Mouse (Mus musculus) heart, embryonic 14.5 days (tissue): ENCODE measurements around the gene Fyn. TPM values are rescaled to one million over a fixed set of nuclear protein-coding genes. Genes with fewer than 3 reads are reported as not detected.

Source experiments
- ATAC-seq: fragments of 200-750 bp; cut with Nextera tagmentation; 2 replicates; pipeline ENCODE4 v1.8.0; 2017; ENCODE audit warnings: low read depth, moderate TSS enrichment; ENCODE audit not compliant: insufficient number of reproducible peaks, insufficient read depth, low FRiP score
- H3K27ac ChIP-seq, 2 experiments: fragments of 200-500 bp in 1 of 2; fragments of 300-500 bp in 1 of 2; sonication (generic) in 1 of 2; replicated peaks in 1 of 2; 2 replicates each; pipeline ENCODE4 v1.5.1; 2012 to 2014; ENCODE audit warnings: low read depth in 2 of 2, low read length in 2 of 2, control low read depth in 1 of 2, mild to moderate bottlenecking in 1 of 2, mixed read lengths in 1 of 2; ENCODE audit not compliant: control insufficient read depth in 1 of 2, insufficient read depth in 1 of 2
- H3K27me3 ChIP-seq: fragments of 300-500 bp; sonication (generic); 2 replicates; pipeline ENCODE4 v1.6.1; 2014; ENCODE audit warnings: mild to moderate bottlenecking, low read length, control low read depth; ENCODE audit not compliant: control insufficient read depth, insufficient read depth
- H3K36me3 ChIP-seq: fragments of 300-500 bp; sonication (generic); 2 replicates; pipeline ENCODE4 v1.6.1; 2014; ENCODE audit warnings: mild to moderate bottlenecking, control low read depth, low read length, mixed read lengths; ENCODE audit not compliant: control insufficient read depth, insufficient read depth
- H3K4me1 ChIP-seq, 2 experiments: fragments of 200-500 bp in 1 of 2; fragments of 300-500 bp in 1 of 2; sonication (generic) in 1 of 2; 2 replicates each; pipeline ENCODE4 v1.6.1; 2012 to 2014; ENCODE audit warnings: low read length in 2 of 2, control low read depth in 1 of 2, mixed read lengths in 1 of 2; ENCODE audit not compliant: control insufficient read depth in 2 of 2, insufficient read depth in 2 of 2
- H3K4me2 ChIP-seq: fragments of 300-500 bp; sonication (generic); 2 replicates; pipeline ENCODE4 v1.6.1; 2014; ENCODE audit warnings: mild to moderate bottlenecking, low read length
- H3K4me3 ChIP-seq, 2 experiments: fragments of 200-500 bp in 1 of 2; fragments of 300-500 bp in 1 of 2; sonication (generic) in 1 of 2; 2 replicates each; pipeline ENCODE4 v1.5.1; 2012 to 2014; ENCODE audit warnings: low read length in 2 of 2, mild to moderate bottlenecking in 2 of 2, control low read depth in 1 of 2, low read depth in 1 of 2, moderate library complexity in 1 of 2; ENCODE audit not compliant: control insufficient read depth in 1 of 2, insufficient read depth in 1 of 2
- H3K9ac ChIP-seq: fragments of 300-500 bp; sonication (generic); 2 replicates; pipeline ENCODE4 v1.6.1; 2014; ENCODE audit warnings: mild to moderate bottlenecking, low read length
- H3K9me3 ChIP-seq: fragments of 300-500 bp; sonication (generic); 2 replicates; pipeline ENCODE4 v1.6.1; 2016; ENCODE audit warnings: low read length, control low read depth; ENCODE audit not compliant: control insufficient read depth
- WGBS: fragments of 180-500 bp; shearing (Covaris S2); extraction: QIAGEN DNeasy Blood & Tissue Kit; methylation state at CpG from one replicate; pipeline ENCODE4 v1.1.7; 2014; 5-methylcytosine and 5-hydroxymethylcytosine counted together
- polyA plus RNA-seq: library from polyadenylated mRNA; unstranded; fragments of >200 nt; fragmentation: Nextera tagmentation; extraction: Ambion mirVana; gene quantifications from 2 replicates; pipeline ENCODE4 v1.2.1, GENCODE M21; 2014

Fyn gene
- polyA plus RNA-seq, 1 experiment from 2014 or later, result 20.3 TPM

DNA sequence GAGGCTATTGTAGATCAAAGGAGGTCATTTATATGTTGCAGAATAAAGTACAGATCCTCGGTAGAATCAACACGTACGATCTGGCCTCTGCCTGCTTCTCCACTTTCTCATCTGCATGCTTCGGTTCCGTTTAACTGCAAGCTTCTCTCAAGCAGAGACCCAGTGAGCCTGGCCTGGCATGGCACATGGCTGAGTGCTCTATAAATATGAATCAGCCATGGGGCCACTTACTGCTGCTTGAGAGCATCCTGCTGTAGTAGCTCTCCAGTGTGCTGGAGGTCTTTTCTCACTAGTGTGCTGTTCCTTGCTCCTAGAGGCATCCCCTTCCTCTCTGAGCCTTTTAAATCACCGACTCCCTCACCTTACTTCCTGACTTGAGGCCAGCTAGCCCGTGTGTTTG lies 130.0 kb downstream of the Fyn start:
- H3K36me3 ChIP-seq, result no peaks in the 10 kb centered on the region
- no peak overlapping the region for H3K27ac ChIP-seq
- 48% methylated on average over 7 of the region's 7 CpGs for WGBS
- no peaks in the 10 kb centered on the region for H3K9me3 ChIP-seq
- no peak for ATAC-seq
- no peak overlapping the region for H3K4me3 ChIP-seq
- H3K4me2 ChIP-seq, result no peak overlapping the region
- peaks cover 20 to 37% of the 10 kb centered on the region in 2 experiments for H3K4me1 ChIP-seq
- no peak overlapping the region for H3K9ac ChIP-seq
- H3K27me3 ChIP-seq, result no peaks in the 10 kb centered on the region

DNA sequence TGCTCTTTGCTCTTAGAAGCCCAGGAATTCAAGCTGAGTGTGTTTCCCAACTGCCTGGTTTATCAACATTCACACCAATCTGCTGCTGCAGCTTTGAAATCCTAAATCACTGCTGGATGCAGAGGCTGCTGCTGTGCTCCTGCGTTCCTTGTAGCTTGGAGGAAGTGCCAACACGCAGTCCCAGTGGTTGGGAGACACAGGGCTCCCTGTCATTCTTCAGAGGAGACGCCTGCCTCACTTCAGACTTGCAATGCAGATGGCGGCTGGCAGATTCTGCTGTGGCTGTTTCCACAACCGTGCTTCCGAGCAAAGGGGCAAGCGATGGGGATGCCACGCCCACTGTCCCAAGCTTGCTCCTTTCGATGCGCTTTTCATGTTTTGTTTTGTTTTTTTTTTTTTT lies 132.9 kb downstream of the Fyn start:
- H3K4me1 ChIP-seq, result peaks cover 23 to 32% of the 10 kb centered on the region in 2 experiments
- no peaks in the 10 kb centered on the region for H3K36me3 ChIP-seq

DNA sequence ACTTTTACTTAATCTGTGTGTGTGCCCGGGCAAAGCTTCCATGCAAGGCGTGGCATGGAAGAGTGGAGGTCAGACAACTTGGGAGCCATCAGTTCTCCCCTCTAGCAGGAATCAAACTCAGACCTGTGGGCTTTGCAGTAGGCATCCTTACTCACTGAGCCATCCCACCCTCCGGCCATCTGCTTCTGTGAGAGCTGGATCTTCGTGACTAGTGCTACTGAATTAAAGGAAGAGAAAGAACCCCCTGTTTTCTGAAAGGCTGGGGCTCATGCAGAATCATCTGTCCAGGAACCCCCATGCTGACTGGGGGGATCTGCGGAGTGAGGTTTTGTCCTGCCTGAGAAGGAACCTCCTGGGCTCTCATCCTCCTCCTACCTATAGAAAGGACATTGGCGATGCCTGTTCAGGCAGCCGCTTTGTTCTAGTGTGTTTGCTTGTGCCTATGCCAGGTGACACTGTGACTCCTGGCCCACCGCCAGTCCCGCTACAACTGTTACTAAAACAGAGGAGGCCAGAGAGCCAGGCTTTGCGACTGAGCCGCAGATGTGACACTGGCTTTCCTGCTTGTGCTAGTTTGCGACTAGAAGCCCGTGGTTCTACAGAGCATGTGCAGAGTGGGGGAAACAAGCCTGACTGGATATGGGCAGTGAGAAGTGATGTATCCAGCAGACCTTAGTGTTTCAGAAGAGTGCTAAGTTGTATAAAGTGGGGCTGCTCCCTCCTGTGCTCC lies 133.5 kb downstream of the Fyn start:
- Histone ChIP-seq H3K4me1 (peaks cover 23 to 32% of the 10 kb centered on the region in 2 experiments), H3K9me3 (no peaks in the 10 kb centered on the region), H3K4me2 (peak overlapping the region; percentile 39), H3K4me3 (no peak overlapping the region), H3K36me3 (no peaks in the 10 kb centered on the region), H3K27ac (peak overlapping the region in 1 of 2 experiments; percentile 48; a peak in 2 of 4 replicates), H3K9ac (0 out of 2 replicates have a peak overlapping the region, but pooled peaks have one; percentile 31), H3K27me3 (no peaks in the 10 kb centered on the region)
- 40% methylated on average over 13 of the region's 13 CpGs for WGBS
- peak; percentile 62; the same call in 1 of the 2 replicates for ATAC-seq

More for the DNA sequence above, 132.9 kb downstream of the Fyn start:
- H3K27ac ChIP-seq, result peak overlapping the region; percentile 49 to 60
- no peak overlapping the region for H3K4me3 ChIP-seq
- H3K27me3 ChIP-seq, result no peaks in the 10 kb centered on the region
- ATAC-seq, result no peak
- no peak overlapping the region for H3K9ac ChIP-seq
- H3K9me3 ChIP-seq, result no peaks in the 10 kb centered on the region
- WGBS, result 34% methylated on average over 10 of the region's 10 CpGs
- peak overlapping the region; percentile 39 for H3K4me2 ChIP-seq

DNA sequence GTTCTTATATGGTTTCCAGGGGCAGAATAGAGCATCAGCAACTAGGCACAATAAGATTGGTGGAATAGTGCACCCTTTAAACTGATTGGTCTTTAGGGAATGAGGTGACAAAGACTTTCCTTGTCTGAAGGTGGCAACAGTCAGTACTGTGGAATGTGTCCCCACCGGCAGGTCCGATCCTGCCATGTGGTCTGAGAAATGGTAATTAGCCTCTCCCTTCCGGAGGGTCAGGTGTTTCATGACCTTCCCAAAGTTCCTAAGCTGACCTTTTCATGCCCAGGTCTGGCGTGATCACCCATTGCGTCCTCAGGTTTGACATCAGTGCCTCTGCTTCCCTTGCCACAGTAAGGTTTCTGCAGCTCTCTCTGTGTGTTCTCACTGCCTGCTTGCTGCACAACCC lies 134.7 kb downstream of the Fyn start:
- peaks cover 19 to 28% of the 10 kb centered on the region in 2 experiments for H3K4me1 ChIP-seq
- 87% methylated on average over 5 of the region's 5 CpGs for WGBS

DNA sequence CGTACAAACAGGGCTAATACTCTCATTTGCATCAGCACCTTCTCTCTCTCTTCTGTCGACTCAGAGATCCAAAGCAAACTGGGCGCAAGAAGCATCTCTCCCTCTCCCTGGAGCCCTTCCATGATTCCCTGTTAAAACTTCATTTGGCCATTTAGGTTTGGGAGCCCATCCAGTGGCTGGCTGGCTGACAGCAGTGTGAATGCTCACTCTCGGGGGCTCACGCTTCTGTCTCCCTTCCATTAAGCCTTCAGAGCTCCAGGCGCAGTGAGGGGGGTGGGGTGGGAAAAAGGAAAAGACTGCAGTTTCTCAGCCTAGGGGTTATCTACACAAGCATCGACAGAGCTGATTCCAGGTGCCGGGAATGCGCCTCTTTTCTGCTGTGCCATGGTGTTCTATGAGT lies 136.4 kb downstream of the Fyn start:
- WGBS, result 36% methylated on average over 9 of the region's 9 CpGs
- peaks cover 17 to 20% of the 10 kb centered on the region in 2 experiments for H3K4me1 ChIP-seq

More for the DNA sequence above, 134.7 kb downstream of the Fyn start:
- Histone ChIP-seq H3K4me3 (no peak overlapping the region), H3K9ac (no peak overlapping the region), H3K27me3 (no peaks in the 10 kb centered on the region), H3K9me3 (no peaks in the 10 kb centered on the region), H3K4me2 (no peak overlapping the region), H3K27ac (no peak overlapping the region), H3K36me3 (no peaks in the 10 kb centered on the region)
- no peak for ATAC-seq

DNA sequence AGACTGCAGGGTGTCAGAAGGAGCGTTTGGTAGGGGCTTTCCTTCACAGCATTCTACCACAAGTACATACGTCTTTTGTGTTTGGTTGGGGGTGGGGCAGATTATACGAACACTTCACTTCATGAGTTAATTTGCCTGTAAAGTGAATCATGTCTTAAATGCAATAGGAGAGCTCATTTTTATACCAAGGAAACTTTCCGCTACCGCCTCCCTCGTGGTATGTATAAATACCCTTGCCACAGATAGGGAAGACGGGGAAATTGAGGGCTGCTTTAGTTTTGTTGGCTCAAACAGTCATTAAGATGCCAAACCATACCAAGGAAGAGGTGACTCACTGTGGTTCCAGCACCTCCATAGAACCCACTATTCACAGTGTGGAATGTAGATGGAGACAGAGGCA lies 137.0 kb downstream of the Fyn start:
- no peak overlapping the region for H3K27ac ChIP-seq
- no peak for ATAC-seq
- WGBS, result 80% methylated on average over 7 of the region's 7 CpGs
- no peak overlapping the region for H3K4me2 ChIP-seq
- H3K36me3 ChIP-seq, result no peaks in the 10 kb centered on the region
- no peak overlapping the region for H3K9ac ChIP-seq
- H3K4me1 ChIP-seq, result peaks cover 17 to 20% of the 10 kb centered on the region in 2 experiments
- H3K27me3 ChIP-seq, result no peaks in the 10 kb centered on the region
- no peak overlapping the region for H3K4me3 ChIP-seq
- H3K9me3 ChIP-seq, result no peaks in the 10 kb centered on the region

More for the DNA sequence above, 136.4 kb downstream of the Fyn start:
- H3K36me3 ChIP-seq, result no peaks in the 10 kb centered on the region
- H3K4me2 ChIP-seq, result no peak overlapping the region
- no peak overlapping the region for H3K9ac ChIP-seq
- no peaks in the 10 kb centered on the region for H3K27me3 ChIP-seq
- ATAC-seq, result no peak
- no peak overlapping the region for H3K27ac ChIP-seq
- H3K9me3 ChIP-seq, result no peaks in the 10 kb centered on the region
- H3K4me3 ChIP-seq, result no peak overlapping the region

DNA sequence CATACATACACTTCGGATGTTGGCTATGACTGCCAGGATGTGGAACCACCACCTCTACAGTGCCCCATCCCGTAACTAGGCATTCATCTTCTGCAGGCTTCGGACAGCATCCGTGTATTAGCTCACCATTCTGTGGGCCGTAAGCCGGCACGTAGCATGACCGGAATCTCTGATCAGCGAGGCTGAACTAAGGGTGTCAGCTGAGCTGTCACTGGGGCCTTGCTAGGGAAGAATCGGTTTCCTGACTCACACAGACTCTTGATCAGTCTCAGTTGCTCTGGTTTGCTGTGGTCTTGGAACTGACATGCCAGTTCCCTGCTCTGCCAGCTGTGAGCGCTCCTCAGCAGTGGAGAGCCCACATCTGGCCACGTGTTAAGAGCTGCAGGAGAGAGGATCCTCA lies 137.7 kb downstream of the Fyn start:
- ATAC-seq, result no peak
- 83% methylated on average over 12 of the region's 12 CpGs for WGBS

More for the DNA sequence above, 137.7 kb downstream of the Fyn start:
- no peaks in the 10 kb centered on the region for H3K27me3 ChIP-seq
- H3K4me2 ChIP-seq, result no peak overlapping the region
- H3K4me3 ChIP-seq, result no peak overlapping the region
- H3K9me3 ChIP-seq, result no peaks in the 10 kb centered on the region
- H3K27ac ChIP-seq, result no peak overlapping the region
- peaks cover 13 to 16% of the 10 kb centered on the region in 2 experiments for H3K4me1 ChIP-seq
- H3K36me3 ChIP-seq, result no peaks in the 10 kb centered on the region
- H3K9ac ChIP-seq, result no peak overlapping the region
